Comparison of ENCODE assay signal across 10 mouse cellular contexts in the genomic region with DNA sequence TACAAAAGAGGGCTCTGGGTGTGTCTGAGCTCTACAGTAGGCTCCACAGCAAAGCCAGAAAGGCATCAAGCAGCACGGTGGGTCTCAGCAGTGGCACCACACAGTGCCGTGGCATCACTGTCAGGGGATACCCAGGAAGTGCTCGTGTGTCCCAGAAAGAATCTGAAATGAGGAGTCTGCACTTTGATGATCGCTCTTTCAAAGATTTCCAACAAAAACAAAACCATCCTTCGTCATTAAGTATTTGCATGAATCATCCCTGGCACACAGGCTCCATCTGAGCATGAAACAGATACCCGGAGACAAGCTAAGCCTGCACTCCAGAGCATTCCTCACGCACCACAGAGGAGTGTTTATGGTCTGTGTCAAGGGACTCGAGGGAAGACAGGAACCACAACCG.
DNase-seq lines count a peak whose midpoint lies in the region; ATAC-seq and TF ChIP-seq lines count a peak whose summit lies in the region.
"Had no signal": no experiment of that assay in that cellular context is flagged by ENCODE, and none has a peak within 500 bp of the region (broad histone marks: within the 10 kb centered on the region; RNA-seq: fewer than 3 reads in every experiment).

No protein-coding gene starts in this region.

- H3K27me3 ChIP-seq in embryonic facial prominence, embryonic 13.5 days, result no peaks in the 10 kb centered on the region
- no peaks in the 10 kb centered on the region for H3K27me3 ChIP-seq in embryonic facial prominence, embryonic 10.5 days (replicated peaks; ENCODE audit: low read depth, poor library complexity, severe bottlenecking)
- no peaks in the 10 kb centered on the region for H3K27me3 ChIP-seq in kidney, postnatal 0 days (ENCODE audit: insufficient read depth, low read length)
- no peaks in the 10 kb centered on the region for H3K27me3 ChIP-seq in limb, embryonic 15.5 days
- H3K27me3 ChIP-seq in midbrain, embryonic 13.5 days, result no peaks in the 10 kb centered on the region
- H3K27me3 ChIP-seq: lung, embryonic 15.5 days had no signal

- H3K36me3 ChIP-seq in embryonic facial prominence, embryonic 13.5 days, result no peaks in the 10 kb centered on the region
- no peaks in the 10 kb centered on the region for H3K36me3 ChIP-seq in embryonic facial prominence, embryonic 10.5 days (replicated peaks)
- H3K36me3 ChIP-seq in kidney, postnatal 0 days (ENCODE audit: insufficient read depth, low read length), result no peaks in the 10 kb centered on the region
- no peaks in the 10 kb centered on the region for H3K36me3 ChIP-seq in limb, embryonic 15.5 days
- no peaks in the 10 kb centered on the region for H3K36me3 ChIP-seq in midbrain, embryonic 13.5 days
- H3K36me3 ChIP-seq: hindbrain, embryonic 10.5 days; lung, embryonic 15.5 days had no signal

- TF ChIP-seq CTCF in kidney, postnatal 0 days (IDR thresholded peaks at IDR 0.05; ENCODE audit: low read depth), result no peak

- no peak for ATAC-seq in embryonic facial prominence, embryonic 13.5 days (ENCODE audit: insufficient number of reproducible peaks, insufficient read depth, low FRiP score, low TSS enrichment, low read depth)
- ATAC-seq in kidney, postnatal 0 days (replicated peaks; ENCODE audit: low FRiP score, low read depth), result 0 out of 2 replicates have a peak, but pooled peaks have one; percentile 55
- no peak for ATAC-seq in limb, embryonic 15.5 days (ENCODE audit: insufficient number of reproducible peaks, low FRiP score, low TSS enrichment, low read depth)
- no peak for ATAC-seq in midbrain, embryonic 13.5 days

- H3K9me3 ChIP-seq in embryonic facial prominence, embryonic 13.5 days, result no peaks in the 10 kb centered on the region
- no peaks in the 10 kb centered on the region for H3K9me3 ChIP-seq in embryonic facial prominence, embryonic 10.5 days
- H3K9me3 ChIP-seq in kidney, postnatal 0 days (replicated peaks; ENCODE audit: low read length), result no peaks in the 10 kb centered on the region
- no peaks in the 10 kb centered on the region for H3K9me3 ChIP-seq in limb, embryonic 15.5 days
- no peaks in the 10 kb centered on the region for H3K9me3 ChIP-seq in midbrain, embryonic 13.5 days
- H3K9me3 ChIP-seq: hindbrain, embryonic 10.5 days; lung, embryonic 15.5 days had no signal

- no peak for DNase-seq in embryonic facial prominence, embryonic 10.5 days (ENCODE audit: low spot score)
- DNase-seq in kidney, postnatal 0 days (ENCODE audit: low spot score), result peak; percentile 78
- DNase-seq in kidney, adult 18-20 months, result no peak
- peak; percentile 68 for DNase-seq in adrenal gland, adult 2 months
- DNase-seq in right cerebral cortex, adult 18-20 months, result no peak

- no peak overlapping the region for H3K9ac ChIP-seq in embryonic facial prominence, embryonic 13.5 days
- no peak overlapping the region for H3K9ac ChIP-seq in kidney, postnatal 0 days (ENCODE audit: low read depth, low read length)
- H3K9ac ChIP-seq in limb, embryonic 15.5 days, result no peak overlapping the region
- H3K9ac ChIP-seq in midbrain, embryonic 13.5 days (replicated peaks), result no peak overlapping the region
- H3K9ac ChIP-seq: lung, embryonic 15.5 days had no signal

- 0 out of 2 replicates have a peak overlapping the region, but pooled peaks have one; percentile 0 for H3K4me2 ChIP-seq in embryonic facial prominence, embryonic 13.5 days
- no peak overlapping the region for H3K4me2 ChIP-seq in kidney, postnatal 0 days (ENCODE audit: low read length)
- H3K4me2 ChIP-seq in limb, embryonic 15.5 days, result no peak overlapping the region
- no peak overlapping the region for H3K4me2 ChIP-seq in midbrain, embryonic 13.5 days (replicated peaks)
- H3K4me2 ChIP-seq: lung, embryonic 15.5 days had no signal

- H3K27ac ChIP-seq in embryonic facial prominence, embryonic 13.5 days, result peak overlapping the region; percentile 24; the same call in 1 of the 2 replicates
- no peak overlapping the region for H3K27ac ChIP-seq in embryonic facial prominence, embryonic 10.5 days (replicated peaks)
- H3K27ac ChIP-seq in kidney, postnatal 0 days, result 0 out of 2 replicates have a peak overlapping the region, but pooled peaks have one; percentile 25
- H3K27ac ChIP-seq in limb, embryonic 15.5 days, result peak overlapping the region; percentile 47
- H3K27ac ChIP-seq in midbrain, embryonic 13.5 days, result no peak overlapping the region
- H3K27ac ChIP-seq: lung, embryonic 15.5 days had no signal

- 35% methylated on average over 9 of the region's 9 CpGs for WGBS in embryonic facial prominence, embryonic 13.5 days
- WGBS in embryonic facial prominence, embryonic 10.5 days, result 75% methylated on average over 9 of the region's 9 CpGs
- WGBS in kidney, postnatal 0 days, result 21% methylated on average over 9 of the region's 9 CpGs
- WGBS in limb, embryonic 15.5 days, result 45% methylated on average over 9 of the region's 9 CpGs
- 76% methylated on average over 9 of the region's 9 CpGs for WGBS in midbrain, embryonic 13.5 days

- peaks cover 48% of the 10 kb centered on the region for H3K4me1 ChIP-seq in embryonic facial prominence, embryonic 13.5 days
- H3K4me1 ChIP-seq in embryonic facial prominence, embryonic 10.5 days, result peaks cover 39% of the 10 kb centered on the region
- peaks cover 27% of the 10 kb centered on the region for H3K4me1 ChIP-seq in kidney, postnatal 0 days (replicated peaks; ENCODE audit: insufficient read depth, low read length)
- H3K4me1 ChIP-seq in limb, embryonic 15.5 days, result peaks cover 52% of the 10 kb centered on the region
- peaks cover 19% of the 10 kb centered on the region for H3K4me1 ChIP-seq in midbrain, embryonic 13.5 days (replicated peaks)

- no peak overlapping the region for H3K4me3 ChIP-seq in embryonic facial prominence, embryonic 13.5 days
- no peak overlapping the region for H3K4me3 ChIP-seq in embryonic facial prominence, embryonic 10.5 days
- no peak overlapping the region for H3K4me3 ChIP-seq in kidney, postnatal 0 days (replicated peaks; ENCODE audit: low read depth, low read length)
- no peak overlapping the region for H3K4me3 ChIP-seq in limb, embryonic 15.5 days
- no peak overlapping the region for H3K4me3 ChIP-seq in midbrain, embryonic 13.5 days (replicated peaks)
- H3K4me3 ChIP-seq: hindbrain, embryonic 10.5 days; lung, embryonic 15.5 days had no signal

Comparison
In these comparisons a context has a peak if more than half of its experiments do, and no peak if none do; other contexts are left out.
1. H3K27ac ChIP-seq: peak in embryonic facial prominence, embryonic 13.5 days (single experiment), kidney, postnatal 0 days (single experiment) and limb, embryonic 15.5 days (single experiment); none in embryonic facial prominence, embryonic 10.5 days (single experiment) and midbrain, embryonic 13.5 days (single experiment).
2. DNase-seq: peak in kidney, postnatal 0 days (single experiment) and adrenal gland, adult 2 months (single experiment); none in embryonic facial prominence, embryonic 10.5 days (single experiment), kidney, adult 18-20 months (single experiment) and right cerebral cortex, adult 18-20 months (single experiment).